Mouse (Mus musculus) neural tube, embryonic 13.5 days (tissue): ENCODE results near the gene Pigyl. TPM values are rescaled to one million over a fixed set of nuclear protein-coding genes. Genes with fewer than 3 reads are reported as not detected.

Source experiments
- ATAC-seq: fragments of 200-750 bp; cut with Nextera tagmentation; 2 replicates; pipeline ENCODE4 v1.8.0; 2017; ENCODE audit warnings: low read depth, mild to moderate bottlenecking, moderate TSS enrichment, moderate library complexity
- H3K27ac ChIP-seq: fragments of 300-500 bp; sonication (generic); replicated peaks from 2 replicates; pipeline ENCODE4 v1.5.1; 2015; ENCODE audit warnings: moderate library complexity, mild to moderate bottlenecking, inconsistent platforms
- H3K27me3 ChIP-seq: fragments of 300-500 bp; sonication (generic); 2 replicates; pipeline ENCODE4 v1.6.1; 2015; ENCODE audit warnings: mild to moderate bottlenecking, inconsistent platforms
- H3K36me3 ChIP-seq: fragments of 300-500 bp; sonication (generic); 2 replicates; pipeline ENCODE4 v1.6.1; 2015; ENCODE audit warnings: mild to moderate bottlenecking, inconsistent platforms
- H3K4me1 ChIP-seq: fragments of 300-500 bp; sonication (generic); replicated peaks from 2 replicates; pipeline ENCODE4 v1.6.1; 2015; ENCODE audit warnings: inconsistent platforms
- H3K4me2 ChIP-seq: fragments of 300-500 bp; sonication (generic); 2 replicates; pipeline ENCODE4 v1.6.1; 2015; ENCODE audit warnings: inconsistent platforms, mild to moderate bottlenecking, moderate library complexity
- H3K4me3 ChIP-seq: fragments of 300-500 bp; sonication (generic); 2 replicates; pipeline ENCODE4 v1.5.1; 2015; ENCODE audit warnings: mild to moderate bottlenecking, inconsistent platforms
- H3K9ac ChIP-seq: fragments of 300-500 bp; sonication (generic); 2 replicates; pipeline ENCODE4 v1.6.1; 2015; ENCODE audit warnings: moderate library complexity, mild to moderate bottlenecking, inconsistent platforms
- H3K9me3 ChIP-seq: fragments of 300-500 bp; sonication (generic); 2 replicates; pipeline ENCODE4 v1.6.1; 2016; ENCODE audit warnings: inconsistent platforms
- WGBS: fragments of 180-500 bp; shearing (Covaris S2); methylation state at CpG from one replicate; pipeline ENCODE4 v1.1.7; 2015; 5-methylcytosine and 5-hydroxymethylcytosine counted together
- polyA plus RNA-seq: library from polyadenylated mRNA; unstranded; fragments of >200 nt; fragmentation: Nextera tagmentation; extraction: Ambion mirVana; gene quantifications from 2 replicates; pipeline ENCODE4 v1.2.1, GENCODE M21; 2015

The Pigyl gene
- polyA plus RNA-seq, 1 experiment from 2014 or later, result 83.8 TPM

- H3K4me1 ChIP-seq, result no peaks in the 10 kb centered on the region
- no peaks in the 10 kb centered on the region for H3K9me3 ChIP-seq
- peaks cover 16% of the 10 kb centered on the region for H3K27me3 ChIP-seq
- H3K9ac ChIP-seq, result no peak overlapping the region
- H3K4me2 ChIP-seq, result no peak overlapping the region
- no peaks in the 10 kb centered on the region for H3K36me3 ChIP-seq
- H3K4me3 ChIP-seq, result no peak overlapping the region
- 84% methylated on average over 15 of the region's 15 CpGs for WGBS
- no peak for ATAC-seq
- no peak overlapping the region for H3K27ac ChIP-seq
Measured at GRCm38 (mm10) chr9:22125246-22126027, 31.2 kb upstream of the Pigyl start.

GRCm38 (mm10) chr9:22131226-22131981, 25.2 kb upstream of the Pigyl start:
- Histone ChIP-seq H3K27ac (no peak overlapping the region), H3K4me1 (0 out of 2 replicates have a peak, but pooled peaks cover 8% of the 10 kb centered on the region), H3K9ac (peak overlapping the region; percentile 38; the same call in 1 of the 2 replicates), H3K9me3 (no peaks in the 10 kb centered on the region), H3K4me2 (peak overlapping the region; percentile 44), H3K4me3 (peak overlapping the region; percentile 10; the same call in 1 of the 2 replicates), H3K27me3 (peaks cover 29% of the 10 kb centered on the region), H3K36me3 (no peaks in the 10 kb centered on the region)
- 2% methylated on average over 35 of the region's 35 CpGs for WGBS
- no peak; the same call in 1 of the 2 replicates for ATAC-seq

GRCm38 (mm10) chr9:22132220-22132619, 24.4 kb upstream of the Pigyl start:
- no peaks in the 10 kb centered on the region for H3K9me3 ChIP-seq
- H3K9ac ChIP-seq, result no peak overlapping the region
- H3K36me3 ChIP-seq, result no peaks in the 10 kb centered on the region
- 49% methylated on average over 11 of the region's 11 CpGs for WGBS
- H3K27me3 ChIP-seq, result peaks cover 29% of the 10 kb centered on the region
- no peak overlapping the region for H3K27ac ChIP-seq
- no peak for ATAC-seq
- H3K4me1 ChIP-seq, result peaks cover 12% of the 10 kb centered on the region; the same call in 1 of the 2 replicates
- H3K4me2 ChIP-seq, result peak overlapping the region; percentile 44
- 0 out of 2 replicates have a peak overlapping the region, but pooled peaks have one; percentile 10 for H3K4me3 ChIP-seq

- no peak overlapping the region for H3K4me3 ChIP-seq
- WGBS, result 85% methylated on average over 7 of the region's 7 CpGs
- ATAC-seq, result no peak
- peaks cover 18% of the 10 kb centered on the region; the same call in 1 of the 2 replicates for H3K4me1 ChIP-seq
- no peaks in the 10 kb centered on the region for H3K36me3 ChIP-seq
- peaks cover 30% of the 10 kb centered on the region for H3K27me3 ChIP-seq
- no peak overlapping the region for H3K9ac ChIP-seq
- no peaks in the 10 kb centered on the region for H3K9me3 ChIP-seq
- no peak overlapping the region for H3K27ac ChIP-seq
- no peak overlapping the region for H3K4me2 ChIP-seq
Measured at GRCm38 (mm10) chr9:22134246-22134890, 22.3 kb upstream of the Pigyl start.

- H3K9ac ChIP-seq, result no peak overlapping the region
- 65% methylated on average over 9 of the region's 9 CpGs for WGBS
Measured at GRCm38 (mm10) chr9:22134988-22135643, 21.5 kb upstream of the Pigyl start.

GRCm38 (mm10) chr9:22135644-22136390, 20.8 kb upstream of the Pigyl start, which contains the start of gene Acp5:
Acp5 (minus strand) TSS chr9:22135711.
- no peaks in the 10 kb centered on the region for H3K9me3 ChIP-seq
- H3K4me3 ChIP-seq, result no peak within 1 kb of the TSS
- no peak for ATAC-seq
- no peak within 1 kb of the TSS for H3K4me2 ChIP-seq
- H3K36me3 ChIP-seq, result no peaks in the 10 kb centered on the region
- H3K4me1 ChIP-seq, result peaks cover 18% of the 10 kb centered on the region; the same call in 1 of the 2 replicates
- no peak within 1 kb of the TSS for H3K27ac ChIP-seq
- peaks cover 24% of the 10 kb centered on the region for H3K27me3 ChIP-seq
- 71% methylated on average over 7 of the region's 7 CpGs for WGBS
- no peak within 1 kb of the TSS for H3K9ac ChIP-seq

More at GRCm38 (mm10) chr9:22134988-22135643, 21.5 kb upstream of the Pigyl start:
- Histone ChIP-seq H3K4me3 (no peak overlapping the region), H3K27me3 (peaks cover 30% of the 10 kb centered on the region), H3K4me1 (peaks cover 18% of the 10 kb centered on the region; the same call in 1 of the 2 replicates), H3K4me2 (no peak overlapping the region), H3K36me3 (no peaks in the 10 kb centered on the region), H3K27ac (no peak overlapping the region), H3K9me3 (no peaks in the 10 kb centered on the region)
- no peak for ATAC-seq

- no peak overlapping the region for H3K27ac ChIP-seq
- no peaks in the 10 kb centered on the region for H3K36me3 ChIP-seq
- no peak overlapping the region for H3K4me3 ChIP-seq
- peaks cover 12% of the 10 kb centered on the region for H3K27me3 ChIP-seq
- H3K4me2 ChIP-seq, result no peak overlapping the region
- ATAC-seq, result no peak
- no peaks in the 10 kb centered on the region for H3K9me3 ChIP-seq
- H3K4me1 ChIP-seq, result peaks cover 10% of the 10 kb centered on the region; the same call in 1 of the 2 replicates
- WGBS, result 6% methylated on average over 23 of the region's 23 CpGs
- H3K9ac ChIP-seq, result no peak overlapping the region
Measured at GRCm38 (mm10) chr9:22136765-22137547, 19.7 kb upstream of the Pigyl start.

- H3K27ac ChIP-seq, result no peak overlapping the region
- no peak overlapping the region for H3K4me3 ChIP-seq
- H3K4me1 ChIP-seq, result peaks cover 10% of the 10 kb centered on the region; the same call in 1 of the 2 replicates
- H3K9me3 ChIP-seq, result no peaks in the 10 kb centered on the region
- WGBS, result 28% methylated on average over 2 of the region's 2 CpGs
- H3K27me3 ChIP-seq, result peaks cover 3% of the 10 kb centered on the region; the same call in 1 of the 2 replicates
- ATAC-seq, result no peak
- H3K9ac ChIP-seq, result no peak overlapping the region
- H3K36me3 ChIP-seq, result no peaks in the 10 kb centered on the region
- H3K4me2 ChIP-seq, result no peak overlapping the region
Measured at GRCm38 (mm10) chr9:22138480-22138879, 18.2 kb upstream of the Pigyl start.

GRCm38 (mm10) chr9:22139746-22140145, 16.9 kb upstream of the Pigyl start:
- no peaks in the 10 kb centered on the region for H3K9me3 ChIP-seq
- WGBS, result 91% methylated on average over 5 of the region's 5 CpGs
- H3K36me3 ChIP-seq, result no peaks in the 10 kb centered on the region
- peaks cover 10% of the 10 kb centered on the region; the same call in 1 of the 2 replicates for H3K4me1 ChIP-seq
- no peak for ATAC-seq
- no peak overlapping the region for H3K9ac ChIP-seq
- no peak overlapping the region for H3K4me3 ChIP-seq
- no peak overlapping the region for H3K27ac ChIP-seq
- peaks cover 3% of the 10 kb centered on the region; the same call in 1 of the 2 replicates for H3K27me3 ChIP-seq
- no peak overlapping the region for H3K4me2 ChIP-seq
